Mouse (Mus musculus): Measurements from ENCODE around the gene Cxcr3. TPM values are rescaled to one million over a fixed set of nuclear protein-coding genes. Genes with fewer than 3 reads are reported as not detected.

Cxcr3 gene
- 0.08 and 0.14 TPM in 2 replicates for polyA plus RNA-seq (2012; rRNA removed)

DNA sequence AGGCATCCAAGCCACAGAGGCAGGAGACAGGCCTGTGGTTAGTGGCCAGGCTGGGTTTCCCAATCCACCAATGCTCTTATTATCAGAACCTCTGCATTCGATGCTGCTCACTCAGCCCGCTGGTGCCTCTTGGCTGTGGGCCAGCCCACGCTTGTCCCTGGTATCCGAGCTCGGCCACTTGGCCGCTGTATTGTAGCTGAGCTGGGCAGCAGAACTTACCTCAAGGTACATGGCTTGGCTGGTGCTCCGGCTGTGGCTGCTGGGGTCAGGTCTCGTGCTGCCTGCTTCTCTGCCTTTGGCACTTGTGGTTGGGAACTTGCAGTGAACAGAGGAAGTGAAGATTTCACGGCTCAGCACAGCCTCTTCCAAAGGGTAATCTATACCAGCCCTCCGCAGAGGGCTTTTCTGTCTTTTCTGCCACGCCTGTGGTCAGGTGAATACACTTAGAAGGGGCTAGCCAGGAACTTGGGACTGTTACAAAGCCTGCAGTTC lies at the start of gene Cxcr3:
Gene Cxcr3, minus strand, starts transcription at position 442 of the 492 bp plus-strand sequence.

Other genes with a start within 250 kb of the Cxcr3 start
- 35.4 and 36.0 TPM in 2 replicates for gene Taf1, start 201.5 kb downstream of the Cxcr3 start, polyA plus RNA-seq (2012; rRNA removed)
- 387 and 392 TPM in 2 replicates for gene Ogt, start 94.2 kb downstream of the Cxcr3 start, polyA plus RNA-seq (2012; rRNA removed)
- 0.09 and 0.21 TPM in 2 replicates for gene Gm4779, start 60.2 kb upstream of the Cxcr3 start, polyA plus RNA-seq (2012; rRNA removed)
- 0.18 TPM in 1 of 2 replicates, not detected in the other for gene 8030474K03Rik, start 60.4 kb upstream of the Cxcr3 start, polyA plus RNA-seq (2012; rRNA removed)
- gene Nhsl2, start 115.1 kb upstream of the Cxcr3 start, polyA plus RNA-seq (2012; rRNA removed): 3.4 TPM in 2 replicates